Mouse (Mus musculus) heart, postnatal 14 days (tissue): ENCODE measurements around the gene Edn3. TPM values are rescaled to one million over a fixed set of nuclear protein-coding genes. Genes with fewer than 3 reads are reported as not detected.

ENCODE experiments used
- DNase-seq, 2 experiments: peaks; one replicate each; pipeline ENCODE4 v3.0.0; 2021 to 2022
- intact Hi-C: fragments of 180-260 bp; cut with DNase I; formaldehyde crosslinking; loops from one replicate; pipeline ENCODE4 v1.15.1; 2025
- total RNA-seq, 2 experiments: library from RNA; stranded (reverse); gene quantifications; 2 replicates each; pipeline ENCODE4 v1.2.3; 2021

The Edn3 gene
- total RNA-seq, 2 experiments from 2014 or later: 0.14 TPM; not detected in 1

DNA sequence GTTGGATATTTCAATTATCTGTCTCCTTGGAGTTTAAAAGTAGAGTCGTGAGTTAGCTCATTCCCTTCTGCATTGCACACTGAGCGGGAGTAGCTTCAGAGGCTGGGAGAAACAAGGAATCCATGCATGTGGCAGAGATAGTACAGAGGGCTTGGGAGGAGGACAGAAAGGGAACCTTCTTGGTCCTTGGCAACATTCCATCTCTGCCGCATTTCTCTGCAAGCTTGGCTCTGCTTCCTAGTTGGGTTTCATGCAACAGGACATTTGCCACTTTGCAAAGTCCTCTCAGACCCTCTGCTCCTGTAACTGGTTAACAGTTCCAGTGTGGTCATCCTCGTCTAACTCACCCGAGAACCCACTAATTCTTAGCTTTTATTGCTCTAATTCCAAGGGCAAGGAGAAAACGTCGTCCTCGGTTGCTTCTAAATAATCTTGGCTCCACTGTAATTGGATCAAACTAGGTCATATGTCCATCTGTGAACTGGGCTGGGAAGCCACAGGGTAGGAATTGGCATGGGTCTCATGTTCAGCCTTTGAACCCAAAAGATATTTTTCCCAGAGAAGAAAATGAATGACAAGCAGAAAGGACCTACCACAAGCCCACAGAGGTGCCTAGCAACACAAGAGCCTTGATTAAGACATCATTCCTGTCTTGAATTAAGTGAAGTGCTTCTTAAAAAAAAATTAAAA, 32.2 kb downstream of the Edn3 start:
- intact Hi-C loops: no loop called here
- no peak for DNase-seq

DNA sequence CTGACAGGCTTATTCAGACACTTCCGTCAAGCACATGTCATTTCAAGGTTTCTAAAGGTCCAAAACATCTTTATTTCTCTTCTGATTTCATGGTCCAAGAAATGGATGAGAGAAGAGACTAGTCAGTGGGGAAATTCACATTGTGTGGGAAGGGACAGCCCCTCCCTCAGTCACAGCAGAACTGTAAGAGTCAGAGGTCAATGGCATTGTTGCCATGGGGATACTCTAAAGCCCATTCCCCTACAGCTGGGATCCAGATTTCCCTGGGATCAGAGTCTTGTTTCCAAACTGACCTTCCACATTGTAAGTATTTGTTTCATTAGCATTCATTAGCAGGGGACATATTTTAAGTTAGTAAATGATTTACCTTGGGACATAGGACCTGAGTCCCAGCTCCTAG, 32.8 kb downstream of the Edn3 start:
- DNase-seq: no peak
- intact Hi-C loops: no loop called here

GRCm38 (mm10) chr2:174796998-174797397, 36.6 kb downstream of the Edn3 start:
- no peak for DNase-seq
- intact Hi-C loops: no loop called here

GRCm38 (mm10) chr2:174797495-174798068, 37.2 kb downstream of the Edn3 start:
- no peak for DNase-seq
- intact Hi-C loops: no loop called here

GRCm38 (mm10) chr2:174802453-174802852, 42.0 kb downstream of the Edn3 start:
- no peak for DNase-seq
- intact Hi-C loops: no loop called here

GRCm38 (mm10) chr2:174803661-174804060, 43.2 kb downstream of the Edn3 start:
- intact Hi-C loops: no loop called here
- no peak for DNase-seq

- no peak for DNase-seq
- intact Hi-C loops: no loop called here
Measured at GRCm38 (mm10) chr2:174807900-174808299, 47.5 kb downstream of the Edn3 start.

GRCm38 (mm10) chr2:174809296-174809695, 48.9 kb downstream of the Edn3 start:
- no peak for DNase-seq

DNA sequence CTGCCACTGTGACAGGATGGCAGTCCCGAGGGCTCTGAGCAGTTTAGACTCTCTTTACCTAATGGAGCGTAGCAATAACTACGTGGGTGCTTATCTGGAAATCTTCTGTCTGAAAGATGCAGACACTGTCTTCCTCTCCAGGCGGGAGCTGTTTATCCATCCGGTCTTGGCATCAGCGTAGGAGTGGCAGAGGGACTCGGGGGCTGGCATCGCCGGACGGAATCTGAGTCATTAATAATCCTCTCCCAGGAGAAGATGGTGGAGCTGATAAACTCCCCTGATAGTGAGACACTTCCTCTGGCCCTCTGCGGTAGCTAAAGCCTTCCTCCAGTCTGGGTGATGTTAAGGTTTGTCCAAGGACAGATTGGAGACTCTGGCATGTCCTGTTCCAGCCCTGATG, 52.9 kb downstream of the Edn3 start:
- DNase-seq: no peak
- intact Hi-C loops: no loop called here

More at GRCm38 (mm10) chr2:174809296-174809695, 48.9 kb downstream of the Edn3 start:
- intact Hi-C loops: no loop called here

GRCm38 (mm10) chr2:174816163-174816562, 55.7 kb downstream of the Edn3 start:
- DNase-seq: no peak
- intact Hi-C loops: no loop called here

DNA sequence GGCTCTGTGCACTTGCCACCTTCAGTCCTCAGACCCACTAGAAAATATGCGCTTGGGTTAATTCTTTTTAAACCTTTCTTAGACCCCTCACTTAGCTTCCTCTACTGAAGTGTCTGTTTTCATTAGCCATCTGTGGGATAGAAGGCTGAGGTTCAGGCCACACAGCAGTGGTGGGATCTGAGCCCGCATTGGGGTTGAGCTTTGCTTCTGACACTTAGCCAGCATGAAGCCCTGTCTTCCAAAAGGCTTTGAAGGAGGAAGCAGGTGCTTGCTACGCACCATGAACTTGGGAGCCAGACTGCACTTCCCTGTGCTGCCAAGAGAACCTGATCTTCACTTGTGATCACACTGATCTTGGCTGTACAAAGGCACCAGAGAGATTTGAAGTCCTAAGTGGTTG, 59.9 kb downstream of the Edn3 start:
- intact Hi-C loops: no loop called here
- no peak for DNase-seq

- intact Hi-C loops: no loop called here
- DNase-seq: no peak
Measured at GRCm38 (mm10) chr2:174827829-174828228, 67.4 kb downstream of the Edn3 start.

DNA sequence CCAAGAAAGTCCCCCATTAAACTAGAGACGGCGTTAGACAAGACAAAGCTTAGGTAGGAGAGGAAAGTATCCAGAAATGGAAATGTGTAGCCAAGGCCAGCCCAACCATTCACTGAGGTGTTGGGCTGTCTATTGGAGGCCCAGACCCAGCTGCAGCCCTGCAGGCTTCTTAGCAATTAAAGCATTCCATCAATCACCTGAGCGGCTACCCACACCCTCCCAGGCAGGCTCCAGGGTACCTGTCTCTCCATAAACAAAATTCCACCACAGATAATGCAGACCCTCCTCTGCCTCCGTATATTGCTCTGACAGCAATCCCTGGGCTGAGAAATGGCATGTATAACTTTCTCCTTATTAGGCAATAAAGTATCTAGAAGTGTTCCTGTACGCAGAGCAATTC, 73.2 kb downstream of the Edn3 start:
- intact Hi-C loops: no loop called here
- no peak for DNase-seq

Other genes with a start within 250 kb of the Edn3 start
- under 1 TPM; 0.07 to 0.12 TPM for gene Zfp831, start 117.1 kb upstream of the Edn3 start, total RNA-seq
- 1 to 10 TPM in 1 of 2 experiments, under 1 TPM in 1; 0.80 to 1.3 TPM for gene Gm14444, start 249.6 kb downstream of the Edn3 start, total RNA-seq